Mouse (Mus musculus): Measurements from ENCODE around the gene Fbxo22. TPM values are rescaled to one million over a fixed set of nuclear protein-coding genes. Genes with fewer than 3 reads are reported as not detected.

Fbxo22 gene
- polyA plus RNA-seq, 1 experiment from 2014 or later, result 92.9 TPM

GRCm38 (mm10) chr9:55213396-55213795, 4.7 kb downstream of the Fbxo22 start:
- Histone ChIP-seq H3K4me3 (ENCODE audit: low read depth, low read length) (no peak overlapping the region), H3K36me3 (ENCODE audit: control insufficient read depth, insufficient read depth, low read length) (0 out of 2 replicates have a peak, but pooled peaks cover 3% of the 10 kb centered on the region), H3K27ac (ENCODE audit: low read depth, low read length) (no peak overlapping the region), H3K27me3 (ENCODE audit: control insufficient read depth, insufficient read depth, low read length) (no peaks in the 10 kb centered on the region), H3K4me1 (replicated peaks; ENCODE audit: control insufficient read depth, insufficient read depth, low read length) (no peaks in the 10 kb centered on the region), H3K4me2 (replicated peaks; ENCODE audit: low read depth, low read length) (no peak overlapping the region), H3K9ac (ENCODE audit: low read depth, low read length) (no peak overlapping the region), H3K9me3 (ENCODE audit: control insufficient read depth, low read length) (no peaks in the 10 kb centered on the region)
- ATAC-seq (ENCODE audit: low FRiP score) (no peak), DNase-seq (ENCODE audit: low spot score) (no peak)
- WGBS, result 89% methylated on average over 1 of the region's 1 CpGs

GRCm38 (mm10) chr9:55215056-55215455, 6.3 kb downstream of the Fbxo22 start:
- H3K4me2 ChIP-seq (replicated peaks; ENCODE audit: low read depth, low read length), result no peak overlapping the region
- no peak overlapping the region for H3K27ac ChIP-seq (ENCODE audit: low read depth, low read length)
- no peaks in the 10 kb centered on the region for H3K9me3 ChIP-seq (ENCODE audit: control insufficient read depth, low read length)
- WGBS, result 90% methylated on average over 3 of the region's 3 CpGs
- no peak for ATAC-seq (ENCODE audit: low FRiP score)
- no peak overlapping the region for H3K4me3 ChIP-seq (ENCODE audit: low read depth, low read length)
- no peak for DNase-seq (ENCODE audit: low spot score)
- no peak overlapping the region for H3K9ac ChIP-seq (ENCODE audit: low read depth, low read length)
- H3K36me3 ChIP-seq (ENCODE audit: control insufficient read depth, insufficient read depth, low read length), result 0 out of 2 replicates have a peak, but pooled peaks cover 3% of the 10 kb centered on the region
- no peaks in the 10 kb centered on the region for H3K27me3 ChIP-seq (ENCODE audit: control insufficient read depth, insufficient read depth, low read length)
- H3K4me1 ChIP-seq (replicated peaks; ENCODE audit: control insufficient read depth, insufficient read depth, low read length), result no peaks in the 10 kb centered on the region

GRCm38 (mm10) chr9:55215648-55216047, 6.9 kb downstream of the Fbxo22 start:
- WGBS, result 72% methylated on average over 3 of the region's 3 CpGs
- no peak overlapping the region for H3K27ac ChIP-seq (ENCODE audit: low read depth, low read length)
- H3K9ac ChIP-seq (ENCODE audit: low read depth, low read length), result no peak overlapping the region
- H3K27me3 ChIP-seq (ENCODE audit: control insufficient read depth, insufficient read depth, low read length), result no peaks in the 10 kb centered on the region
- no peaks in the 10 kb centered on the region for H3K9me3 ChIP-seq (ENCODE audit: control insufficient read depth, low read length)
- ATAC-seq (ENCODE audit: low FRiP score), result no peak
- H3K36me3 ChIP-seq (ENCODE audit: control insufficient read depth, insufficient read depth, low read length), result 0 out of 2 replicates have a peak, but pooled peaks cover 3% of the 10 kb centered on the region
- no peak for DNase-seq (ENCODE audit: low spot score)
- H3K4me1 ChIP-seq (replicated peaks; ENCODE audit: control insufficient read depth, insufficient read depth, low read length), result no peaks in the 10 kb centered on the region
- no peak overlapping the region for H3K4me2 ChIP-seq (replicated peaks; ENCODE audit: low read depth, low read length)
- H3K4me3 ChIP-seq (ENCODE audit: low read depth, low read length), result no peak overlapping the region

GRCm38 (mm10) chr9:55216078-55216477, 7.4 kb downstream of the Fbxo22 start:
- WGBS, result 64% methylated on average over 2 of the region's 2 CpGs
- ATAC-seq (ENCODE audit: low FRiP score) (no peak), DNase-seq (ENCODE audit: low spot score) (no peak)
- Histone ChIP-seq H3K36me3 (ENCODE audit: control insufficient read depth, insufficient read depth, low read length) (0 out of 2 replicates have a peak, but pooled peaks cover 3% of the 10 kb centered on the region), H3K9ac (ENCODE audit: low read depth, low read length) (no peak overlapping the region), H3K27me3 (ENCODE audit: control insufficient read depth, insufficient read depth, low read length) (no peaks in the 10 kb centered on the region), H3K27ac (ENCODE audit: low read depth, low read length) (no peak overlapping the region), H3K9me3 (ENCODE audit: control insufficient read depth, low read length) (no peaks in the 10 kb centered on the region), H3K4me3 (ENCODE audit: low read depth, low read length) (no peak overlapping the region), H3K4me2 (replicated peaks; ENCODE audit: low read depth, low read length) (no peak overlapping the region), H3K4me1 (replicated peaks; ENCODE audit: control insufficient read depth, insufficient read depth, low read length) (no peaks in the 10 kb centered on the region)

GRCm38 (mm10) chr9:55217381-55217780, 8.7 kb downstream of the Fbxo22 start:
- DNase-seq (ENCODE audit: low spot score) (no peak), ATAC-seq (ENCODE audit: low FRiP score) (no peak)
- WGBS, result 98% methylated on average over 3 of the region's 3 CpGs
- Histone ChIP-seq H3K4me2 (replicated peaks; ENCODE audit: low read depth, low read length) (no peak overlapping the region), H3K9me3 (ENCODE audit: control insufficient read depth, low read length) (no peaks in the 10 kb centered on the region), H3K36me3 (ENCODE audit: control insufficient read depth, insufficient read depth, low read length) (0 out of 2 replicates have a peak, but pooled peaks cover 3% of the 10 kb centered on the region), H3K4me3 (ENCODE audit: low read depth, low read length) (no peak overlapping the region), H3K27me3 (ENCODE audit: control insufficient read depth, insufficient read depth, low read length) (no peaks in the 10 kb centered on the region), H3K27ac (ENCODE audit: low read depth, low read length) (no peak overlapping the region), H3K9ac (ENCODE audit: low read depth, low read length) (no peak overlapping the region), H3K4me1 (replicated peaks; ENCODE audit: control insufficient read depth, insufficient read depth, low read length) (no peaks in the 10 kb centered on the region)

DNA sequence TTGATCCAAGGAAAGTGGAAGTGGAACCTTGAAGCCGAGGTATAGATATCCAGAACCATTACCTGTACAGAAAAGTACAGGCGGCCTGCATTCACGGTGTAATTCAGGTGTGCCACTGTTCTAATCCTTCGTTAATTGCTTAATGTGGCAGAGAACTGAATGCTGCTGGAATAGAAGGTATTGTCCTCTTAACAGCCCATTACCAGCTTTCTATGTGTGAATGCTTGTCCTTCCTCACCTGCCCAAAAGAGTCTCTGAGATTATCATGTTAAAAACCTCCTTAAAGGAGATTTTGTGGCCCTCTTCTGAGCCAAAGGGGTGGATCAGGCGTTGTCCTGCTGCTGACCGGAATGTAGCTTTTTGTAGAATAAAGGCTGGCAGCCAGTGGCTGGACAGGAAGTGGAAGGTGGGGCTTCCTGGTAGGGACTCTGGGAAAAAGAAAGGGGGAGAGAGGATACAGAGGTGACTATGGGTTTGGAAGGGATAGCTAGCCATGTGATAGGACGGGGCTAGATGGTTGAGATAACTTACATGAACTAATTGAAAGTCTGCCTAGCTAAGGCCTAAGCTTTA, 16.5 kb downstream of the Fbxo22 start:
- DNase-seq (ENCODE audit: low spot score) (no peak), ATAC-seq (ENCODE audit: low FRiP score) (no peak)
- Histone ChIP-seq H3K27ac (ENCODE audit: low read depth, low read length) (no peak overlapping the region), H3K27me3 (ENCODE audit: control insufficient read depth, insufficient read depth, low read length) (no peaks in the 10 kb centered on the region), H3K9me3 (ENCODE audit: control insufficient read depth, low read length) (no peaks in the 10 kb centered on the region), H3K36me3 (ENCODE audit: control insufficient read depth, insufficient read depth, low read length) (peaks cover 7% of the 10 kb centered on the region; the same call in 1 of the 2 replicates), H3K9ac (ENCODE audit: low read depth, low read length) (no peak overlapping the region), H3K4me3 (ENCODE audit: low read depth, low read length) (no peak overlapping the region), H3K4me1 (replicated peaks; ENCODE audit: control insufficient read depth, insufficient read depth, low read length) (no peaks in the 10 kb centered on the region), H3K4me2 (replicated peaks; ENCODE audit: low read depth, low read length) (no peak overlapping the region)
- 87% methylated on average over 7 of the region's 7 CpGs for WGBS

GRCm38 (mm10) chr9:55226251-55226650, 17.5 kb downstream of the Fbxo22 start:
- H3K27ac ChIP-seq (ENCODE audit: low read depth, low read length), result no peak overlapping the region
- no peak overlapping the region for H3K4me3 ChIP-seq (ENCODE audit: low read depth, low read length)
- no peak for DNase-seq (ENCODE audit: low spot score)
- H3K4me2 ChIP-seq (replicated peaks; ENCODE audit: low read depth, low read length), result no peak overlapping the region
- WGBS, result 72% methylated on average over 3 of the region's 3 CpGs
- peaks cover 7% of the 10 kb centered on the region; the same call in 1 of the 2 replicates for H3K36me3 ChIP-seq (ENCODE audit: control insufficient read depth, insufficient read depth, low read length)
- H3K9ac ChIP-seq (ENCODE audit: low read depth, low read length), result no peak overlapping the region
- ATAC-seq (ENCODE audit: low FRiP score), result no peak
- no peaks in the 10 kb centered on the region for H3K27me3 ChIP-seq (ENCODE audit: control insufficient read depth, insufficient read depth, low read length)
- H3K4me1 ChIP-seq (replicated peaks; ENCODE audit: control insufficient read depth, insufficient read depth, low read length), result no peaks in the 10 kb centered on the region
- no peaks in the 10 kb centered on the region for H3K9me3 ChIP-seq (ENCODE audit: control insufficient read depth, low read length)

DNA sequence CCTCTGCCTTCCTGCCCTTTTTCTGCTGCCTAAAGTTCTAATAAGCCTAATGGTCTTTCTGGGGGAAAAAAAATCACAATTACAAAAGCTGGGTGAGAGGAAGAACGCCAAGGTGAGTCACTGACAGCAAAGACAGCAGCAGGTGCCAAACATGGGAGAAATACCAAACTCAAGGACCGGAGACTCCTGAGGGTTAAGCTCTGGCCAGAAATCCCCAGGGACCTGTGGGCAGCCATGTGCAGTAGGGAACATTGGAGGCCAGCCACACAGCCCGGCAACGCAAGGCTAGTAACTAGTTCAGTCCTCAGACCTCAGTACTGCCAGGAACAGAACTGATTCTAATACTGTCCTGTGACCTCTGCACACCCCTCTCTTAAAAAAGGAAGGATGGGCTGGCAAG, 19.4 kb downstream of the Fbxo22 start:
- DNase-seq (ENCODE audit: low spot score) (no peak), ATAC-seq (ENCODE audit: low FRiP score) (no peak)
- H3K9ac ChIP-seq (ENCODE audit: low read depth, low read length), result no peak overlapping the region
- no peaks in the 10 kb centered on the region for H3K27me3 ChIP-seq (ENCODE audit: control insufficient read depth, insufficient read depth, low read length)
- no peaks in the 10 kb centered on the region for H3K9me3 ChIP-seq (ENCODE audit: control insufficient read depth, low read length)
- peaks cover 3% of the 10 kb centered on the region; the same call in 1 of the 2 replicates for H3K36me3 ChIP-seq (ENCODE audit: control insufficient read depth, insufficient read depth, low read length)
- H3K4me2 ChIP-seq (replicated peaks; ENCODE audit: low read depth, low read length), result no peak overlapping the region
- H3K27ac ChIP-seq (ENCODE audit: low read depth, low read length), result no peak overlapping the region
- H3K4me1 ChIP-seq (replicated peaks; ENCODE audit: control insufficient read depth, insufficient read depth, low read length), result no peaks in the 10 kb centered on the region
- H3K4me3 ChIP-seq (ENCODE audit: low read depth, low read length), result no peak overlapping the region
- 92% methylated on average over 4 of the region's 4 CpGs for WGBS

GRCm38 (mm10) chr9:55229010-55229409, 20.3 kb downstream of the Fbxo22 start:
- Histone ChIP-seq H3K27ac (ENCODE audit: low read depth, low read length) (no peak overlapping the region), H3K4me1 (replicated peaks; ENCODE audit: control insufficient read depth, insufficient read depth, low read length) (no peaks in the 10 kb centered on the region), H3K4me3 (ENCODE audit: low read depth, low read length) (no peak overlapping the region), H3K9ac (ENCODE audit: low read depth, low read length) (no peak overlapping the region), H3K4me2 (replicated peaks; ENCODE audit: low read depth, low read length) (no peak overlapping the region), H3K9me3 (ENCODE audit: control insufficient read depth, low read length) (no peaks in the 10 kb centered on the region), H3K36me3 (ENCODE audit: control insufficient read depth, insufficient read depth, low read length) (no peaks in the 10 kb centered on the region), H3K27me3 (ENCODE audit: control insufficient read depth, insufficient read depth, low read length) (no peaks in the 10 kb centered on the region)
- DNase-seq (ENCODE audit: low spot score), result no peak
- WGBS, result 75% methylated on average over 10 of the region's 10 CpGs
- no peak for ATAC-seq (ENCODE audit: low FRiP score)
